Mouse (Mus musculus): ENCODE results near the gene P4ha1.
"Not testable (repeated sequence)": the region's sequence is repeated elsewhere in the genome, so short reads cannot be mapped to it uniquely, and the experiment has no call there.

P4ha1 gene

DNA sequence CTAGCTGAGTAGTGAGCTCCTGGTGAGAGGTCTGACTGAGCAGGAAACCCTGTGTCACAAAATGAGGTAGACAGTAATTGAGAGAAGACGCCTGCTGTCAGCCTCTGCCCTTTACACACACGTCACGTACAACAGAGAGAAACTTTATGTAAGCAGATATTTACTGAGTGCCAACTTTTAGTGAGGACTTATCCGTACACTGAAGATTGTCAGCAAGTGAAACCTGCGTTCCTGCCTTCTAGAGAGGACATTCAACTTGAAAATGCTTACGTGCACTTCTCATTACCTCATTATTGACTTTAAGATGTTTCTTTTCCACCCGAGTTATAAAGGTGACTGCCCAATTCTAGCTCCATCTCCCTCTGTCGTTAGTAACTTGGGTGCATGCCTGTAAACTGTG lies 45.6 kb downstream of the P4ha1 start:
- no peak for DNase-seq (ENCODE audit: low read depth, low spot score)

DNA sequence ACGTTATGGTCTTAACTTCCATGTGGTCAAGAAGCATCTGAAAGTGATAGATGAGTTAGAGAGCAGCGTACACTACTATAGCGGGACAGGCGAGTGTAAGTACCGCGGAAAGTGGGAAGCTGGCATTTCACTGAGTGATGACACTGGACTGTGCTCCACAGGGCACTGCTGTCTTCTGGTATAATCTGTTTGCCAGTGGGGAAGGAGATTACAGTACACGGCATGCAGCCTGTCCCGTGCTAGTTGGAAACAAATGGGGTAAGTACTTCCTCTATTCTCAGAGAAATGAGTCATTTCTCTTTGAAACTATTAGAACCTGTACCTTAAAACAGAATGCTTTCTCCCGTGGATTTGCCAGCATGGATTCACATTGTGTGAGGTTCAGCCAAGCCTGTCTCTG lies 46.3 kb downstream of the P4ha1 start:
- DNase-seq (ENCODE audit: low read depth, low spot score), result no peak

DNA sequence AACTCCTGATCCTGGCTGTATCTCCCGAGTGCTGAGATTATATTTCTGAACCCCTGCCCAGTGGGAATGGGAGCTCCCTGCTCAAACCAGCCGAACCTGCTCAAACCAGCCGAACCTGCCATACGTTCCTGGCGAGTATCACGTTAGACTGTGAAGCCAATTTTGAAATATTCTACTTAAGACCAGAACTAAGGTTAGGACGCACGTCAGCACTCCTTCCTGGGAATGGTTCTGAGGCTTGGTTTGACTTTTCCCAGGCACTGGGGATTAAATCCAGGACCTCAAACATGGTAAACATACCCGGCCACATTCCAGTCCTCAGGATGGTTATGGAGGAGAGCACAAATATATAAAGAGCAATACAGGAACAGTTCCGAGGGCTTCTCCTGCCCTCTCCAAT lies 54.8 kb downstream of the P4ha1 start:
- no peak for DNase-seq (ENCODE audit: low read depth, low spot score)

- peak; percentile 33 for DNase-seq (ENCODE audit: low read depth, low spot score)
Measured at GRCm38 (mm10) chr10:59378728-59379127, 55.6 kb downstream of the P4ha1 start.

DNA sequence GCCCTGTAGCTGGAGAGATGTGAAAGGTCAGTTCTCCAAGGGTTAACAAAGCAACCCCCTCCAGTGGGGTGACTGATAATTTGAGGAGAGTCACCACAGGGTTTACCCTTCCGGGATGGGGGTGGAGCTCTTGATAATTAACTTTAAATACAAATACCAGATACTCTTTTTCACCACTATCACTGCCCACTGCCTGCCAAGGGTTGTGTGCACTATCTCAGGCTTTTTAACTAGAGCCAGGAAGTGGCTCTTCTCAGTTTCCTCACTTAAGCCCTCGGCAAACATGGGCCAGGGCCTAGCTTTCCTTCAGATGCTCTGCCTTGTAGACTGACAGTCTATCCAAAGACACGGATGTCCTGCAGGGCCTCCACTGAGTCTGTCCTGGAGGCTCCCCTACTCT lies 56.8 kb downstream of the P4ha1 start:
- DNase-seq (ENCODE audit: low read depth, low spot score), result no peak

DNA sequence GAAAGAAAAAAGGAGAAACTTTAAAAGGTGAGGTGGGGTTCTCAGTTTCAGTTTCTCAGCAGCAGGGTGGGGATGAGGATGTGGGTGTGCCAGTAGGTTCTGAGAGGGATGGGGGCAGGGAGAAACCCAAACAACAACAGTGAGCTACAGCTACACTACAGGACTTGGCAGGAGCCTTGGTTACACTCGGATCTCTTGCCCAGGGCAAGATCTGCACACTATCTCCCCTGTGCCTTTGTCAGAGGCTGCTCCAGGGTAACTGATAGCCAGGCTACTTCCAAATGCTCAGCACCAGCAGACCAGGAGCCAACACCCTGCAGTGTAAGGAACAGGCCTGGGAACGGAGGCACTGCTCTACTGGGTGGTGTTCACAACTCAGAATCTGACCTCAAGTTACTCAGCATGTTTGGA lies 57.3 kb downstream of the P4ha1 start:
- DNase-seq (ENCODE audit: low read depth, low spot score), result no peak

DNA sequence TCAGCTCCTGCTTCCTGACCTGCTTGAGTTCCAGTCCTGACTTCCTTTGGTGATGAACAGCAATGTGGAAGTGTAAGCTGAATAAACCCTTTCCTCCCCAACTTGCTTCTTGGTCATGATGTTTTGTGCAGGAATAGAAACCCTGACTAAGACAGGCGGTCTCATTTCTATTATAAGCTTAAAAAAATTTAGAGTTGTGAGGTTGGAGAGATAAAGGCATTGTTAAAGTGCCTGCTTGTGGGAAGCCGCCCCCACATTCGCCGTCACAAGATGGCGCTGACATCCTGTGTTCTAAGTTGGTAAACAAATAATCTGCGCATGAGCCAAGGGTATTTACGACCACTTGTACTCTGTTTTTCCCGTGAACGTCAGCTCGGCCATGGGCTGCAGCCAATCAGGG lies 58.5 kb downstream of the P4ha1 start:
- not testable (repeated sequence) for DNase-seq (ENCODE audit: low read depth, low spot score)

GRCm38 (mm10) chr10:59386951-59387350 lies 63.9 kb downstream of the P4ha1 start:
- DNase-seq (ENCODE audit: low read depth, low spot score), result no peak

GRCm38 (mm10) chr10:59389652-59390051 lies 66.6 kb downstream of the P4ha1 start:
- no peak for DNase-seq (ENCODE audit: low read depth, low spot score)

DNA sequence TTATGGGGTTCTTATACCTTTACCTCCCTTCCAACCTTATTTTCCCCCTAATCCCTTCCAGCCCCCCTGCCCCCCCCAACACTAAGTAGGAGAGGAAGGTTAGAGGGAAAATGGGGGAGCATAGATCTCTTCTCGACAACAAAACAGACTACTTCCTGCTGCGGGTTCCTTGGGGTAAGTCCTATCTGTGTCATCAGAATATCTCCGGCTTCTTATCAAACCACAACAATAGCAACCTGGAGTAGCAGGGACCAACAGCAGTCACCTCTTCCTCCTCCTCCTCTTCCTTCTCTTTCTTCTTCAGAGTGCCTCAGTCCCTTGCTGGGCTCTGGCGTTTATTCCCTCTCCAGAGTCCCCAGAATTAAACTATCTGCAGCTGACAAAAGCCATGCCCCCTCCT lies 68.8 kb downstream of the P4ha1 start:
- DNase-seq (ENCODE audit: low read depth, low spot score), result no peak

GRCm38 (mm10) chr10:59395461-59395860 lies 72.4 kb downstream of the P4ha1 start, which contains the start of gene Gm10273:
Gene Gm10273 (plus strand): TSS chr10:59395632.
- DNase-seq (ENCODE audit: low read depth, low spot score), result not testable (repeated sequence)

GRCm38 (mm10) chr10:59402899-59403792 lies 80.0 kb downstream of the P4ha1 start, which contains the start of gene Pla2g12b:
Gene Pla2g12b (plus strand): TSS chr10:59403660.
- DNase-seq (ENCODE audit: low read depth, low spot score), result no peak

DNA sequence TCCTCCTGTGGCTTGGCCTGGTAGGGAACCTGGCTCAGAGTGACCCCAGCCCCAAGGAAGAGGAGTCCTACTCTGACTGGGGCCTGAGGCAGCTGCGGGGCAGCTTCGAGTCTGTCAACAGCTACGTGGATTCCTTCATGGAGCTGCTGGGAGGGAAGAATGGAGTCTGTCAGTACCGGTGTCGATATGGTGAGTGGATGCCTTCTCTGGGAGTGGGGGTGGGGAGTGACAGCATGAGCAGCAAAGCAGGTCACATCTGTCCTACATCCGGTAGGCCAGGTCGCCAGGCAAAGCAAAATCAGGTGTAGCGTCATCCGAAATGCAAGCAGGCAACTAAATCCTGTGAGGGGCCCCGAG lies 80.7 kb downstream of the P4ha1 start:
- DNase-seq (ENCODE audit: low read depth, low spot score), result no peak

GRCm38 (mm10) chr10:59408499-59408898 lies 85.4 kb downstream of the P4ha1 start:
- DNase-seq (ENCODE audit: low read depth, low spot score), result no peak

DNA sequence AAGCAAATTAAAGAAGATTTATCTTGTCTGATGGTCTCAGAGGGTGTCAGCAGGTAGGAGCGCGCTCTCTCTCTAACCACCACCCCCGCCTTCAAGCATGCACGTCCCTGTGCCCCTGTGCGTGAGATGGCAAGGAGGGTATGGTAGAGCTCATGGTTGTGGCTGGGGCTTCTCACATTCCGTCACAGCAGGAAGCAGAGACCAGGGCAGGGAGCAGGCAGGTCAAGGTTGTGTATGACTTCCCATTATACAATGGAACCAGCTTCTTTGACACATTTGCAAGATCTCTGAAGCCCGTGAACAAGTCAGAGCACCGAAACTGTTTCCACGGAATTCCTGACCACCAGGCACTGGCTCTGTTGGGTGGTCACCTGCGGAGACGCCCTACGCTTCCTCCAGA lies 87.2 kb downstream of the P4ha1 start:
- peak; percentile 44 for DNase-seq (ENCODE audit: low read depth, low spot score)

- DNase-seq (ENCODE audit: low read depth, low spot score), result peak; percentile 54
Measured at GRCm38 (mm10) chr10:59413711-59414110, 90.6 kb downstream of the P4ha1 start.

GRCm38 (mm10) chr10:59416623-59417022 lies 93.5 kb downstream of the P4ha1 start:
- no peak for DNase-seq (ENCODE audit: low read depth, low spot score)

- DNase-seq (ENCODE audit: low read depth, low spot score), result no peak
Measured at GRCm38 (mm10) chr10:59419516-59419915, 96.4 kb downstream of the P4ha1 start.

Measured in ZHBTc4 (cell line).